Mouse (Mus musculus) midbrain, embryonic 14.5 days (tissue): ENCODE measurements around the gene BC049762. TPM values are rescaled to one million over a fixed set of nuclear protein-coding genes. Genes with fewer than 3 reads are reported as not detected.

Experiments
- polyA plus RNA-seq: library from polyadenylated mRNA; unstranded; fragments of >200 nt; fragmentation: Nextera tagmentation; extraction: Ambion mirVana; gene quantifications from 2 replicates; pipeline ENCODE4 v1.2.1, GENCODE M21; 2014

Gene BC049762
- polyA plus RNA-seq, 1 experiment from 2014 or later: not detected

Other genes starting within 250 kb of the BC049762 start
- gene Olfr54, start 248.8 kb downstream of the BC049762 start, polyA plus RNA-seq: not detected in 2 replicates
- not detected in 2 replicates for gene Olfr1375, start 214.9 kb downstream of the BC049762 start, polyA plus RNA-seq
- 15.6 and 16.5 TPM in 2 replicates for gene Zfp354a, start 203.8 kb downstream of the BC049762 start, polyA plus RNA-seq
- not detected in 2 replicates for gene Gm12569, start 42.6 kb downstream of the BC049762 start, polyA plus RNA-seq
- 144 and 159 TPM in 2 replicates for gene Clk4, start 1.3 kb downstream of the BC049762 start, polyA plus RNA-seq
- gene Col23a1, start 26.9 kb upstream of the BC049762 start, polyA plus RNA-seq: 1.3 and 5.4 TPM in 2 replicates